Mouse (Mus musculus) liver, embryonic 15.5 days (tissue): ENCODE results near the gene Atxn7l1. TPM values are rescaled to one million over a fixed set of nuclear protein-coding genes. Genes with fewer than 3 reads are reported as not detected.
"Not testable (repeated sequence)": the region's sequence is repeated elsewhere in the genome, so short reads cannot be mapped to it uniquely, and the experiment has no call there.

Experiments used
- ATAC-seq: fragments of 200-750 bp; cut with Nextera tagmentation; 2 replicates; pipeline ENCODE4 v1.8.0; 2017; ENCODE audit warnings: moderate number of reproducible peaks, mild to moderate bottlenecking, moderate library complexity; ENCODE audit not compliant: insufficient read depth
- H3K27ac ChIP-seq: fragments of 300-500 bp; sonication (generic); replicated peaks from 2 replicates; pipeline ENCODE4 v1.5.1; 2015; ENCODE audit warnings: mild to moderate bottlenecking, inconsistent platforms
- H3K27me3 ChIP-seq: fragments of 300-500 bp; sonication (generic); 2 replicates; pipeline ENCODE4 v1.6.1; 2015; ENCODE audit warnings: mild to moderate bottlenecking, inconsistent platforms
- H3K36me3 ChIP-seq: fragments of 300-500 bp; sonication (generic); replicated peaks from 2 replicates; pipeline ENCODE4 v1.6.1; 2015; ENCODE audit warnings: moderate library complexity, mild to moderate bottlenecking, inconsistent platforms
- H3K4me1 ChIP-seq: fragments of 300-500 bp; sonication (generic); replicated peaks from 2 replicates; pipeline ENCODE4 v1.6.1; 2015; ENCODE audit warnings: inconsistent platforms
- H3K4me2 ChIP-seq: fragments of 300-500 bp; sonication (generic); 2 replicates; pipeline ENCODE4 v1.6.1; 2015; ENCODE audit warnings: moderate library complexity, mild to moderate bottlenecking, inconsistent platforms
- H3K4me3 ChIP-seq: fragments of 300-500 bp; sonication (generic); replicated peaks from 2 replicates; pipeline ENCODE4 v1.5.1; 2015; ENCODE audit warnings: mild to moderate bottlenecking, inconsistent platforms
- H3K9ac ChIP-seq: fragments of 300-500 bp; sonication (generic); 2 replicates; pipeline ENCODE4 v1.6.1; 2015; ENCODE audit warnings: moderate library complexity, mild to moderate bottlenecking, inconsistent platforms
- H3K9me3 ChIP-seq: fragments of 300-500 bp; sonication (generic); replicated peaks from 2 replicates; pipeline ENCODE4 v1.6.1; 2016; ENCODE audit warnings: inconsistent platforms
- WGBS: fragments of 180-500 bp; shearing (Covaris S2); methylation state at CpG from one replicate; pipeline ENCODE4 v1.1.7; 2015; ENCODE audit warnings: mixed read lengths; ENCODE audit not compliant: insufficient replicate concordance; 5-methylcytosine and 5-hydroxymethylcytosine counted together
- polyA plus RNA-seq: library from polyadenylated mRNA; unstranded; fragments of >200 nt; fragmentation: Nextera tagmentation; extraction: Ambion mirVana; gene quantifications from 2 replicates; pipeline ENCODE4 v1.2.1, GENCODE M21; 2015

The Atxn7l1 gene
- polyA plus RNA-seq, 1 experiment from 2014 or later = 14.7 TPM

GRCm38 (mm10) chr12:33153850-33154249 lies 6.4 kb downstream of the Atxn7l1 start:
- Histone ChIP-seq H3K4me1 (peaks cover 56% of the 10 kb centered on the region), H3K9me3 (no peaks in the 10 kb centered on the region), H3K4me3 (no peak overlapping the region), H3K36me3 (0 out of 2 replicates have a peak, but pooled peaks cover 7% of the 10 kb centered on the region), H3K4me2 (peak overlapping the region; percentile 49), H3K27ac (peak overlapping the region; percentile 76), H3K27me3 (no peaks in the 10 kb centered on the region), H3K9ac (peak overlapping the region; percentile 6; the same call in 1 of the 2 replicates)
- peak; percentile 78 for ATAC-seq
- 36% methylated on average over 3 of the region's 3 CpGs for WGBS

GRCm38 (mm10) chr12:33154732-33155131 lies 7.2 kb downstream of the Atxn7l1 start:
- Histone ChIP-seq H3K4me3 (no peak overlapping the region), H3K36me3 (0 out of 2 replicates have a peak, but pooled peaks cover 3% of the 10 kb centered on the region), H3K27me3 (no peaks in the 10 kb centered on the region), H3K9ac (no peak overlapping the region), H3K4me1 (peaks cover 47% of the 10 kb centered on the region), H3K9me3 (no peaks in the 10 kb centered on the region), H3K27ac (no peak overlapping the region), H3K4me2 (no peak overlapping the region)
- no peak for ATAC-seq
- WGBS = 79% methylated on average over 3 of the region's 3 CpGs

- peaks cover 40% of the 10 kb centered on the region for H3K4me1 ChIP-seq
- H3K4me2 ChIP-seq = no peak overlapping the region
- no peak overlapping the region for H3K9ac ChIP-seq
- ATAC-seq = no peak
- no peak overlapping the region for H3K4me3 ChIP-seq
- no peaks in the 10 kb centered on the region for H3K9me3 ChIP-seq
- 0 out of 2 replicates have a peak, but pooled peaks cover 3% of the 10 kb centered on the region for H3K36me3 ChIP-seq
- no peaks in the 10 kb centered on the region for H3K27me3 ChIP-seq
- WGBS = 72% methylated on average over 7 of the region's 7 CpGs
- H3K27ac ChIP-seq = no peak overlapping the region
Observed at GRCm38 (mm10) chr12:33156334-33157018, 9.0 kb downstream of the Atxn7l1 start.

- no peak overlapping the region for H3K4me2 ChIP-seq
- 67% methylated on average over 8 of the region's 8 CpGs for WGBS
- no peak overlapping the region for H3K27ac ChIP-seq
- H3K4me3 ChIP-seq = no peak overlapping the region
- H3K27me3 ChIP-seq = no peaks in the 10 kb centered on the region
- H3K36me3 ChIP-seq = 0 out of 2 replicates have a peak, but pooled peaks cover 3% of the 10 kb centered on the region
- H3K9me3 ChIP-seq = no peaks in the 10 kb centered on the region
- peaks cover 28% of the 10 kb centered on the region for H3K4me1 ChIP-seq
- no peak for ATAC-seq
- no peak overlapping the region for H3K9ac ChIP-seq
Observed at GRCm38 (mm10) chr12:33158256-33158655, 10.8 kb downstream of the Atxn7l1 start.

- no peak for ATAC-seq
- Histone ChIP-seq H3K9me3 (no peaks in the 10 kb centered on the region), H3K4me2 (no peak overlapping the region), H3K36me3 (0 out of 2 replicates have a peak, but pooled peaks cover 3% of the 10 kb centered on the region), H3K4me1 (peaks cover 6% of the 10 kb centered on the region; the same call in 1 of the 2 replicates), H3K27ac (no peak overlapping the region), H3K9ac (no peak overlapping the region), H3K27me3 (no peaks in the 10 kb centered on the region), H3K4me3 (no peak overlapping the region)
- WGBS = 37% methylated on average over 7 of the region's 7 CpGs
Observed at GRCm38 (mm10) chr12:33160406-33160805, 12.9 kb downstream of the Atxn7l1 start.

- Histone ChIP-seq H3K9me3 (no peaks in the 10 kb centered on the region), H3K36me3 (no peaks in the 10 kb centered on the region), H3K4me2 (no peak overlapping the region), H3K4me3 (no peak overlapping the region), H3K4me1 (peaks cover 13% of the 10 kb centered on the region; the same call in 1 of the 2 replicates), H3K27ac (no peak overlapping the region), H3K27me3 (no peaks in the 10 kb centered on the region), H3K9ac (no peak overlapping the region)
- 71% methylated on average over 12 of the region's 12 CpGs for WGBS
- no peak for ATAC-seq
Observed at GRCm38 (mm10) chr12:33162541-33162940, 15.0 kb downstream of the Atxn7l1 start.

GRCm38 (mm10) chr12:33164019-33164418 lies 16.5 kb downstream of the Atxn7l1 start:
- H3K27me3 ChIP-seq, H3K9ac ChIP-seq, H3K36me3 ChIP-seq, H3K27ac ChIP-seq, H3K4me2 ChIP-seq, H3K4me3 ChIP-seq, H3K9me3 ChIP-seq, ATAC-seq: not testable (repeated sequence)
- 89% methylated on average over 5 of the region's 5 CpGs for WGBS
- peaks cover 13% of the 10 kb centered on the region; the same call in 1 of the 2 replicates for H3K4me1 ChIP-seq

GRCm38 (mm10) chr12:33166712-33167111 lies 19.2 kb downstream of the Atxn7l1 start:
- no peak overlapping the region for H3K27ac ChIP-seq
- no peaks in the 10 kb centered on the region for H3K36me3 ChIP-seq
- H3K4me2 ChIP-seq = no peak overlapping the region
- ATAC-seq = no peak
- no peak overlapping the region for H3K4me3 ChIP-seq
- 60% methylated on average over 8 of the region's 8 CpGs for WGBS
- H3K9me3 ChIP-seq = no peaks in the 10 kb centered on the region
- no peaks in the 10 kb centered on the region for H3K27me3 ChIP-seq
- H3K9ac ChIP-seq = no peak overlapping the region
- peaks cover 7% of the 10 kb centered on the region; the same call in 1 of the 2 replicates for H3K4me1 ChIP-seq

- 80% methylated on average over 5 of the region's 5 CpGs for WGBS
Observed at GRCm38 (mm10) chr12:33167545-33167944, 20.1 kb downstream of the Atxn7l1 start.

GRCm38 (mm10) chr12:33168491-33168890 lies 21.0 kb downstream of the Atxn7l1 start:
- H3K27me3 ChIP-seq = no peaks in the 10 kb centered on the region
- no peak overlapping the region for H3K9ac ChIP-seq
- H3K27ac ChIP-seq = no peak overlapping the region
- no peak overlapping the region for H3K4me3 ChIP-seq
- no peaks in the 10 kb centered on the region for H3K9me3 ChIP-seq
- 90% methylated on average over 2 of the region's 2 CpGs for whole genome bisulfite sequencing
- no peak for ATAC-seq
- H3K4me1 ChIP-seq = peaks cover 7% of the 10 kb centered on the region; the same call in 1 of the 2 replicates
- no peak overlapping the region for H3K4me2 ChIP-seq
- no peaks in the 10 kb centered on the region for H3K36me3 ChIP-seq

More at GRCm38 (mm10) chr12:33167545-33167944, 20.1 kb downstream of the Atxn7l1 start:
- no peak overlapping the region for H3K27ac ChIP-seq
- no peak overlapping the region for H3K4me2 ChIP-seq
- no peaks in the 10 kb centered on the region for H3K27me3 ChIP-seq
- no peak overlapping the region for H3K4me3 ChIP-seq
- no peak for ATAC-seq
- H3K9ac ChIP-seq = no peak overlapping the region
- no peaks in the 10 kb centered on the region for H3K9me3 ChIP-seq
- peaks cover 7% of the 10 kb centered on the region; the same call in 1 of the 2 replicates for H3K4me1 ChIP-seq
- no peaks in the 10 kb centered on the region for H3K36me3 ChIP-seq

- no peak overlapping the region for H3K4me2 ChIP-seq
- no peak overlapping the region for H3K9ac ChIP-seq
- no peak overlapping the region for H3K27ac ChIP-seq
- no peaks in the 10 kb centered on the region for H3K36me3 ChIP-seq
- no peaks in the 10 kb centered on the region for H3K9me3 ChIP-seq
- H3K4me3 ChIP-seq = no peak overlapping the region
- H3K4me1 ChIP-seq = peaks cover 15% of the 10 kb centered on the region
- H3K27me3 ChIP-seq = no peaks in the 10 kb centered on the region
- ATAC-seq = no peak
- WGBS = 61% methylated on average over 11 of the region's 11 CpGs
Observed at GRCm38 (mm10) chr12:33169777-33170494, 22.4 kb downstream of the Atxn7l1 start.
